Mouse (Mus musculus) heart, embryonic 12.5 days (tissue): Measurements from ENCODE around the gene Itk. TPM values are rescaled to one million over a fixed set of nuclear protein-coding genes. Genes with fewer than 3 reads are reported as not detected.

Source experiments
- ATAC-seq: fragments of 200-750 bp; cut with Nextera tagmentation; 2 replicates; pipeline ENCODE4 v1.8.0; 2017; ENCODE audit warnings: moderate TSS enrichment, moderate library complexity; ENCODE audit not compliant: insufficient number of reproducible peaks, low FRiP score
- H3K27ac ChIP-seq: fragments of 300-500 bp; sonication (generic); 2 replicates; pipeline ENCODE4 v1.5.1; 2016; ENCODE audit warnings: mild to moderate bottlenecking, moderate library complexity; ENCODE audit not compliant: poor library complexity, severe bottlenecking
- H3K27me3 ChIP-seq: fragments of 300-500 bp; sonication (generic); replicated peaks from 2 replicates; pipeline ENCODE4 v1.6.1; 2016; ENCODE audit warnings: mild to moderate bottlenecking, moderate library complexity
- H3K36me3 ChIP-seq: fragments of 300-500 bp; sonication (generic); 2 replicates; pipeline ENCODE4 v1.6.1; 2016; ENCODE audit warnings: mild to moderate bottlenecking, moderate library complexity
- H3K4me1 ChIP-seq: fragments of 300-500 bp; sonication (generic); replicated peaks from 2 replicates; pipeline ENCODE4 v1.6.1; 2016; ENCODE audit warnings: mild to moderate bottlenecking
- H3K4me2 ChIP-seq: fragments of 300-500 bp; sonication (generic); 2 replicates; pipeline ENCODE4 v1.6.1; 2016; ENCODE audit warnings: mild to moderate bottlenecking, moderate library complexity
- H3K4me3 ChIP-seq: fragments of 300-500 bp; sonication (generic); 2 replicates; pipeline ENCODE4 v1.5.1; 2016; ENCODE audit warnings: mild to moderate bottlenecking
- H3K9ac ChIP-seq: fragments of 300-500 bp; sonication (generic); 2 replicates; pipeline ENCODE4 v1.6.1; 2016; ENCODE audit warnings: mild to moderate bottlenecking, moderate library complexity
- H3K9me3 ChIP-seq: fragments of 300-500 bp; sonication (generic); replicated peaks from 2 replicates; pipeline ENCODE4 v1.6.1; 2016; ENCODE audit warnings: mild to moderate bottlenecking, moderate library complexity
- WGBS: fragments of 180-500 bp; shearing (Covaris S2); methylation state at CpG from one replicate; pipeline ENCODE4 v1.1.7; 2016; 5-methylcytosine and 5-hydroxymethylcytosine counted together
- polyA plus RNA-seq: library from polyadenylated mRNA; unstranded; fragments of >200 nt; fragmentation: Nextera tagmentation; extraction: Ambion mirVana; gene quantifications from 2 replicates; pipeline ENCODE4 v1.2.1, GENCODE M21; 2016

Itk gene
- polyA plus RNA-seq, 1 experiment from 2014 or later, result not detected

DNA sequence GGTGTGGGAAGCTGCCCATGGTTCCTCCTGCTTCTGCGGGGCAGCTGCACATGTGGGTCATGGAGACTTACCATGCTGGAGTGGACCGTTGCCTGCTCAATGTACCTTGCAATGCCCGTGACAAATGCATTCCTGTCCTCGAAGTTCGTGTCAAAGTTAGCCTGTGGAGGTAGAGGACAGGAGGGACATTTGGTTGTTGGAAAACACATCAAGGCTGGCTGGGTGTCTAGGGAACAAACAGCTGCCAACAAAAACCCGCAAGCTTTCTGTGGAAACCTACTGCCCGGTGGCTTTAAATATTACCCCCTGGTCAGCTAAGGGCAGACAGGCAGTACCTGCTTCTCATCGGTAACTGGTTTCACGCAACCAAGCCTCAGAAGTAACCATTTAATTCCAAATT lies 99.8 kb downstream of the Itk start:
- H3K27me3 ChIP-seq, result no peaks in the 10 kb centered on the region
- H3K27ac ChIP-seq, result no peak overlapping the region
- no peak overlapping the region for H3K4me2 ChIP-seq
- no peak overlapping the region for H3K9ac ChIP-seq
- H3K4me1 ChIP-seq, result no peaks in the 10 kb centered on the region
- H3K9me3 ChIP-seq, result no peaks in the 10 kb centered on the region
- ATAC-seq, result no peak
- WGBS, result 85% methylated on average over 9 of the region's 9 CpGs
- H3K36me3 ChIP-seq, result 0 out of 2 replicates have a peak, but pooled peaks cover 4% of the 10 kb centered on the region
- no peak overlapping the region for H3K4me3 ChIP-seq

DNA sequence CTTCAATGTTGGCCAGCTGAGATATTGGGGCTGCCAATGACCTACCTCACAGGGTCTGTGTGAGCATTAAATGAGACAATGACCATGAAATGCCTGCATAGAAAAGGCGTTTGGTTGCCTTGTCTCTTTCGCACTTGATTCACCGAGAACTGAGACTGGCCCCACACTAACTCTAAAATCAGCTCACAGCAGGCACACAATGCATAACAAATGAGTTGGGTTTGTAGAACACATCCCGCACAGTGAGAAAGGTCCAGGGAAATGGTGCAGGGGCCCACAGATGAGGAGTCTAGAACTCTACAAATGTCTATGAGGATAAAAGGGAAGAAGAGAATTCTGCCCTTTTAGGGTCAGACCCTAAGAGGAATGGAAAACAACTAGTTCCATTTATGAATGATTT lies 100.3 kb downstream of the Itk start:
- Histone ChIP-seq H3K27me3 (no peaks in the 10 kb centered on the region), H3K4me3 (no peak overlapping the region), H3K9ac (no peak overlapping the region), H3K27ac (no peak overlapping the region), H3K4me1 (no peaks in the 10 kb centered on the region), H3K4me2 (no peak overlapping the region), H3K9me3 (no peaks in the 10 kb centered on the region), H3K36me3 (0 out of 2 replicates have a peak, but pooled peaks cover 4% of the 10 kb centered on the region)
- WGBS, result 84% methylated on average over 4 of the region's 4 CpGs
- ATAC-seq, result no peak

DNA sequence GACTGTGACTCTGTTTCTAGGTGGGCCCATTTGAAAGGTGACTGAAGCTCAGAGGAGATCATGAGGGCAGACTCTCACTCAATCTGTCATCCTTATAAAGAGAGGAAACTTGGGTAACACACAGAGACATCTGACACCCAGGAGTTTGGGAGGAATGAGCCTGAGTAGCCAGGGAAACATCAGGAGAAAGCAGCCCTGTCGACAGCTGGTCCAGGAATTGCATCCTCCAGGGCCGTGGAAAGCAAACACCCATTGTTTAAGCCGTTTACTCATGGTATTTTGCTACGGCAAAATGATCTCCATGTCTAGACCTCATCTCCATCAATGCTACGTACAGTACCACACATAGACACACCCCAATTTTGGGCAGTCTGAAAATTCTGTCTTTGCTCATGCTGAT lies 101.2 kb downstream of the Itk start:
- Histone ChIP-seq H3K4me2 (no peak overlapping the region), H3K27me3 (no peaks in the 10 kb centered on the region), H3K9me3 (no peaks in the 10 kb centered on the region), H3K4me1 (no peaks in the 10 kb centered on the region), H3K9ac (no peak overlapping the region), H3K36me3 (0 out of 2 replicates have a peak, but pooled peaks cover 4% of the 10 kb centered on the region), H3K27ac (no peak overlapping the region), H3K4me3 (no peak overlapping the region)
- WGBS, result 59% methylated on average over 5 of the region's 5 CpGs
- ATAC-seq, result no peak

DNA sequence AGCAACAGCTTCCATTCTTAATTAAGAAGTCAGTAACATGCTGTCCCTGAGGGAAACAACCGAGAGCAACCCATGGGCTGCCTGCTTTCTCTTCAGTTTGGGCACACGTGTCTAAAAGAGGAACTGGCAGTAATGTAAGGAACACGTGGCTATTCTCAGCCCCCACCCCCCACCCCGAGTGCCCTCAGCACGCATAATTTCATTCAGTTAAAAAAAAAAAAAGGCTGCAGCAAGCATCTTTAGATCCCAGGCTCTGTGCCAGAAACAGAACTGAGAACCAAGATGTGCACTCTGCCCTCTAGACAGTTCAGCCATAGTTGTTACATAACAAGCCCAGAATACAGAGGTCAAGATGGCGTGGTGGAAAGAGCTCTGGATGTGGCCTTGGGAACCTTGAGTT lies 102.5 kb downstream of the Itk start:
- H3K9me3 ChIP-seq, result no peaks in the 10 kb centered on the region
- WGBS, result 61% methylated on average over 6 of the region's 6 CpGs
- no peak overlapping the region for H3K4me3 ChIP-seq
- H3K4me2 ChIP-seq, result no peak overlapping the region
- H3K27ac ChIP-seq, result no peak overlapping the region
- no peak for ATAC-seq
- no peak overlapping the region for H3K9ac ChIP-seq
- no peaks in the 10 kb centered on the region for H3K4me1 ChIP-seq
- 0 out of 2 replicates have a peak, but pooled peaks cover 4% of the 10 kb centered on the region for H3K36me3 ChIP-seq
- no peaks in the 10 kb centered on the region for H3K27me3 ChIP-seq

DNA sequence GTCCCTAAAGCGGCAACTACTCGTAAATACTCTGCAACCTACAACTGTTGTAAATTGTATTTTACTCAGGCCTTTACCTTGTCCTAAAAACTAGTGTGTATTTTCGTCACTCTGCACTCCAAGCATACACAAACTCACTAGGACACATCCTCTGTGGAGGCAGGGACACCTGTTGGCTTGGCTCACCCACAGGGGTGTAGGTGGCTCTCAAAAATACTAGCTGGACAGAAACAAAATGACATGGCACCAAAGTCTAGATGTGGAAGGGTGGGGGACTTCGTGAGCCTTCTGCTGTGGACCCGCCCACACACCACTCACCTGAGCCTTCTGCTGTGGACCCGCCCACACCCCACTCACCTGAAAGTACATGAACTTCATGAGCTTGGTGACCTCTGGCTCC lies 105.5 kb downstream of the Itk start:
- H3K4me3 ChIP-seq, result no peak overlapping the region
- no peaks in the 10 kb centered on the region for H3K4me1 ChIP-seq
- no peak for ATAC-seq
- no peak overlapping the region for H3K4me2 ChIP-seq
- H3K9me3 ChIP-seq, result no peaks in the 10 kb centered on the region
- no peak overlapping the region for H3K27ac ChIP-seq
- 88% methylated on average over 6 of the region's 6 CpGs for WGBS
- H3K27me3 ChIP-seq, result no peaks in the 10 kb centered on the region
- H3K9ac ChIP-seq, result no peak overlapping the region
- H3K36me3 ChIP-seq, result no peaks in the 10 kb centered on the region

DNA sequence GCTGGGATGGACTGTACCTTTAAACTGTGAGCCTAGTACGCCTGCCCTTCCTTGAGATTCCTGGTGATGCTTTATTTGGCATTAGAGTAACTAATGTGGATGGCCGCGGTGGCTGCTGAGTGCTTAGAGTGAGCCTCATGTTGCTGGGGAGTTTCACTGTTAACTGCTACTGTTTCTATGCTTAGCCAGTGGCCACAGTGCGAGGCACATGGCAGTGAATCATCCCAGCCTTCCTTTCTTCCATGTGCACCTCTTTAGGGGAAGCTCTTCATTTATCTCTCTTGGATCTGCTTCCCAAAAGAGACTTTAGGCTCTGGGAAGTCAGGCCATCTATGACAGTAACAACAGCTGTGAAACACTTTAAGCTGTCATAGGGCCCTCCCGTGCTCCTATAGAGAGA lies 106.7 kb downstream of the Itk start:
- Histone ChIP-seq H3K9ac (no peak overlapping the region), H3K36me3 (no peaks in the 10 kb centered on the region), H3K27ac (no peak overlapping the region), H3K27me3 (no peaks in the 10 kb centered on the region), H3K9me3 (no peaks in the 10 kb centered on the region), H3K4me3 (no peak overlapping the region), H3K4me1 (no peaks in the 10 kb centered on the region), H3K4me2 (no peak overlapping the region)
- ATAC-seq, result no peak
- WGBS, result 80% methylated on average over 5 of the region's 5 CpGs

DNA sequence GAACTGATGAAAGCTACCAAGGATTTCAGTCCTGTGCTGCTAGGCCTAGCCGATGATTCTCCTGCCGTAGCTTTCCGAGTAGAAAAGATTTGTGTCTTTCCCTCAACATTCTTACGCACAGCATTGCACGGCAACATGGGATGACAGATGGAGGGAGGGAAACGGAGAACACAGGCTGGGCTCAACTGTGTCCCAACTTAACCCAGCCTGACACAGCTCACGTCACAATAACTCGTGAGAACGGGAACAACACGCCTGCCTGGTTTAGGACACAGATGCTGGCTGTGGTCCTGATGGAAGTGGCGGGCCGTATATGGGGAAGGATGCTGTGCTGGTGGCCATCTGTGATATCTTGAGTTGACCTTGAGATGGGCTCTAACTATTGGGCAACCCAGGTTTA lies 110.6 kb downstream of the Itk start:
- ATAC-seq, result no peak
- Histone ChIP-seq H3K4me2 (no peak overlapping the region), H3K27me3 (no peaks in the 10 kb centered on the region), H3K27ac (no peak overlapping the region), H3K4me1 (no peaks in the 10 kb centered on the region), H3K4me3 (no peak overlapping the region), H3K36me3 (no peaks in the 10 kb centered on the region), H3K9me3 (no peaks in the 10 kb centered on the region), H3K9ac (no peak overlapping the region)
- 89% methylated on average over 12 of the region's 12 CpGs for WGBS

DNA sequence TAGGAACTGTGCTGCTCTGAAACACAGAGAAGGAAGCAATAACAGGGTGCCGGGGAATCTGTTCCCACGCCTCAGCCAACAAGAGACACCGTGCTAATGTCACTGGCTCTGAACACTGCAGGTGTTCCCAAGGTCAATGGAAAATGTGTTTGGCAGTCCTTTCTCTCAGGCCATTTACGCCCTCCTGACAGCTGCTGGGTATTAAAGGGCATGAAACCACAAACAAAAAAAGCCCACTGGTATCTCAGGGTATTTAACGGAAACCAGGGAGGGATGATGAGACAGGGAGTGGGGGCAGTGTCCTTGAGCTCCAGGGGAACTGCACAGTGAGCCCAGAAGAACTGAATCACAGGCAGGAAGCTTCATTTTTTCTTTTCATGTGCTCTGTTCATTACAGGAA lies 111.2 kb downstream of the Itk start:
- Histone ChIP-seq H3K36me3 (no peaks in the 10 kb centered on the region), H3K4me1 (no peaks in the 10 kb centered on the region), H3K4me3 (no peak overlapping the region), H3K9ac (no peak overlapping the region), H3K9me3 (no peaks in the 10 kb centered on the region), H3K27me3 (no peaks in the 10 kb centered on the region), H3K27ac (no peak overlapping the region), H3K4me2 (no peak overlapping the region)
- WGBS, result 75% methylated on average over 5 of the region's 5 CpGs
- no peak for ATAC-seq

DNA sequence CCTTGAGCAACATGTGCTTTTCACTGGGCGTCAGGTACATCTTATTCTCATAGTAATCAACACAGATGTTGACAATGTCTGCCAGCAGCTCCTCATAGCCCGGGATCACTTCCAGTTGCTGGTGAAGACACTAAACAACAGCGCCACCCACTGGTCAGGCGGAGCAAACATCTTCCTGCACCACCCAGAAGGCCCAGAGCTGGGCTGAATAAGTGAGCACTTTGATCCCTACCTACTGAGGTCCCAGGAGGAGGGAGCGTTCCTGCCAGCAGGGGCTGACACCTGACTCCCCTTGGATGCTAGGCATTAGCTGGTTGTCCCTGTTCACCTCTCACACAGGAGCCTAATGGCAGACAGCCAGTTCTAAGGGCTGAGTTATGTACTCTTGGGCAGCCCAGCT lies 112.5 kb downstream of the Itk start:
- 42% methylated on average over 5 of the region's 5 CpGs for WGBS
- H3K4me1 ChIP-seq, result no peaks in the 10 kb centered on the region
- no peaks in the 10 kb centered on the region for H3K36me3 ChIP-seq
- no peaks in the 10 kb centered on the region for H3K27me3 ChIP-seq
- H3K27ac ChIP-seq, result no peak overlapping the region
- H3K4me2 ChIP-seq, result no peak overlapping the region
- no peaks in the 10 kb centered on the region for H3K9me3 ChIP-seq
- H3K4me3 ChIP-seq, result no peak overlapping the region
- no peak for ATAC-seq
- no peak overlapping the region for H3K9ac ChIP-seq

DNA sequence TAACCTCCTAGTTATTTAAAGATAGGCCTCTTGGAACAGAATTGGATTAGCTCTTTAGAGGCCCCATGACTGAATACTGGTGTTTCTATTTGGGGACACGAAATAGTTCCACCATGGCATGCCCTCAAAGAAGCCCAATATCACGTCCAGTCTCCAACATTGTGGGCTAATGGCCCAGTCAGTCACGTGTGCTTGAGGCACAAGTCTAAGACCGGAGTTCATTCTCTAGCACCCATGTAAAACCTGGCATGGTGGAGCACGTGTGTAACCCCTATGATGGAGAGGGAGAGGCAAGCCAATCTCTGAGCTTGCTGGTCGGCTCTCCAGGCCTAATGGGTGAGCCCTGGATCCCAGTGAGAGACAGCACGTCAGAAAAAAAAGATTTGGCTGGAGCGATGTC lies 113.1 kb downstream of the Itk start:
- 82% methylated on average over 8 of the region's 8 CpGs for WGBS
- Histone ChIP-seq H3K9ac (no peak overlapping the region), H3K4me1 (no peaks in the 10 kb centered on the region), H3K27ac (no peak overlapping the region), H3K9me3 (no peaks in the 10 kb centered on the region), H3K27me3 (no peaks in the 10 kb centered on the region), H3K4me2 (no peak overlapping the region), H3K4me3 (no peak overlapping the region), H3K36me3 (no peaks in the 10 kb centered on the region)
- no peak for ATAC-seq

DNA sequence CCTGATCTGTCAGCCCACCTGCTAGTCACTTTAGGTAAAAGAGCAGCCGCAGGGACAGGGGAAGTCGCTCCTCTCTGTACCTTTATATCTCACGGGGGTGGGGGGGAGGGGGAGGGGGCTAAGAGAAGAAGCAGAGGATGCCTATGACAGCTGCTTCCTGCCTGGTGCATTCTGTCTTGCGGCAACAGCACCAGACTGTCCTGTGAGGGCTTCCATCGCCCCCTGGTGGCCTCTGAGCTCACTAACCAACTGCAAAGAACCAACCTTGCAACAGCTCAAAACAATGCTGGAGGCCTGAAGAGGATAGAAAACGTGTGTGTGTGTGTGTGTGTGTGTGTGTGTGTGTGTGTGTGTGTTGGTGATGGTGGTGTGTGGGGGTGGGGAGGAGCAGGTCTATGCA lies 114.0 kb downstream of the Itk start:
- no peaks in the 10 kb centered on the region for H3K4me1 ChIP-seq
- no peak overlapping the region for H3K9ac ChIP-seq
- no peaks in the 10 kb centered on the region for H3K27me3 ChIP-seq
- ATAC-seq, result peak; percentile 73
- no peaks in the 10 kb centered on the region for H3K9me3 ChIP-seq
- no peak overlapping the region for H3K27ac ChIP-seq
- H3K4me3 ChIP-seq, result no peak overlapping the region
- WGBS, result 3% methylated on average over 6 of the region's 6 CpGs
- H3K36me3 ChIP-seq, result no peaks in the 10 kb centered on the region
- peak overlapping the region; percentile 23; the same call in 1 of the 2 replicates for H3K4me2 ChIP-seq
